Mouse (Mus musculus) cerebellum, adult 2 months (tissue): ENCODE data around the gene Olfr934.

Source experiments
- CTCF ChIP-seq: fragments of 200-500 bp; IDR thresholded peaks from 2 replicates; pipeline ENCODE4 v1.5.1; 2011; ENCODE audit warnings: low read depth, mild to moderate bottlenecking, control low read depth, low read length, moderate library complexity, borderline replicate concordance; ENCODE audit not compliant: insufficient read depth
- POLR2A ChIP-seq: fragments of 200-500 bp; IDR thresholded peaks from 2 replicates; pipeline ENCODE4 v1.6.1; 2011; ENCODE audit warnings: low read length, control low read depth, borderline replicate concordance; ENCODE audit not compliant: insufficient read depth

- TF ChIP-seq CTCF (no peak), POLR2A (no peak)
Measured at GRCm38 (mm10) chr9:38988215-38988614, at the start of gene Olfr934.
